Mouse (Mus musculus) lung, embryonic 16.5 days (tissue): ENCODE measurements around the gene Cdh9. TPM values are rescaled to one million over a fixed set of nuclear protein-coding genes. Genes with fewer than 3 reads are reported as not detected.

Experiments
- ATAC-seq: fragments of 200-750 bp; cut with Nextera tagmentation; 2 replicates; pipeline ENCODE4 v1.8.0; 2017; ENCODE audit warnings: low read depth, mild to moderate bottlenecking, moderate library complexity
- H3K27ac ChIP-seq: fragments of 300-500 bp; sonication (generic); 2 replicates; pipeline ENCODE4 v1.5.1; 2014; ENCODE audit warnings: mild to moderate bottlenecking, control low read depth, low read length
- H3K27me3 ChIP-seq: fragments of 300-500 bp; sonication (generic); 2 replicates; pipeline ENCODE4 v1.6.1; 2014; ENCODE audit warnings: low read depth, low read length, mixed read lengths; ENCODE audit not compliant: control insufficient read depth, insufficient read depth
- H3K36me3 ChIP-seq: fragments of 300-500 bp; sonication (generic); 2 replicates; pipeline ENCODE4 v1.6.1; 2014; ENCODE audit warnings: low read length; ENCODE audit not compliant: control insufficient read depth, insufficient read depth
- H3K4me1 ChIP-seq: fragments of 300-500 bp; sonication (generic); replicated peaks from 2 replicates; pipeline ENCODE4 v1.6.1; 2014; ENCODE audit warnings: low read length, mixed read lengths; ENCODE audit not compliant: control insufficient read depth, insufficient read depth
- H3K4me2 ChIP-seq: fragments of 300-500 bp; sonication (generic); 2 replicates; pipeline ENCODE4 v1.6.1; 2014; ENCODE audit warnings: low read depth, low read length, control low read depth
- H3K4me3 ChIP-seq: fragments of 300-500 bp; sonication (generic); 2 replicates; pipeline ENCODE4 v1.5.1; 2014; ENCODE audit warnings: mild to moderate bottlenecking, low read length, control low read depth
- H3K9ac ChIP-seq: fragments of 300-500 bp; sonication (generic); 2 replicates; pipeline ENCODE4 v1.6.1; 2014; ENCODE audit warnings: low read length, control low read depth
- H3K9me3 ChIP-seq: fragments of 300-500 bp; sonication (generic); 2 replicates; pipeline ENCODE4 v1.6.1; 2016; ENCODE audit warnings: low read length; ENCODE audit not compliant: control insufficient read depth
- WGBS: fragments of 180-500 bp; shearing (Covaris S2); extraction: QIAGEN DNeasy Blood & Tissue Kit; methylation state at CpG from one replicate; pipeline ENCODE4 v1.1.7; 2014; 5-methylcytosine and 5-hydroxymethylcytosine counted together
- polyA plus RNA-seq: library from polyadenylated mRNA; unstranded; fragments of >200 nt; fragmentation: Nextera tagmentation; extraction: Ambion mirVana; gene quantifications from 2 replicates; pipeline ENCODE4 v1.2.1, GENCODE M21; 2015

The Cdh9 gene
- polyA plus RNA-seq, 1 experiment from 2014 or later, result not detected

- WGBS, result 55% methylated on average over 3 of the region's 3 CpGs
- Histone ChIP-seq H3K4me2 (no peak overlapping the region), H3K9me3 (no peaks in the 10 kb centered on the region), H3K27ac (no peak overlapping the region), H3K4me1 (no peaks in the 10 kb centered on the region), H3K27me3 (no peaks in the 10 kb centered on the region), H3K36me3 (no peaks in the 10 kb centered on the region), H3K4me3 (no peak overlapping the region), H3K9ac (no peak overlapping the region)
- no peak for ATAC-seq
Observed at GRCm38 (mm10) chr15:16810787-16811186, 82.2 kb downstream of the Cdh9 start.

GRCm38 (mm10) chr15:16814035-16814434 is 85.5 kb downstream of the Cdh9 start:
- ATAC-seq, result no peak
- H3K9ac ChIP-seq, result no peak overlapping the region
- 63% methylated on average over 1 of the region's 1 CpGs for WGBS

GRCm38 (mm10) chr15:16834761-16835160 is 106.2 kb downstream of the Cdh9 start:
- no peak overlapping the region for H3K9ac ChIP-seq
- no peaks in the 10 kb centered on the region for H3K36me3 ChIP-seq
- H3K4me3 ChIP-seq, result no peak overlapping the region
- H3K4me1 ChIP-seq, result no peaks in the 10 kb centered on the region
- no peak overlapping the region for H3K27ac ChIP-seq
- H3K4me2 ChIP-seq, result no peak overlapping the region
- 71% methylated on average over 1 of the region's 1 CpGs for WGBS
- H3K9me3 ChIP-seq, result no peaks in the 10 kb centered on the region
- ATAC-seq, result no peak
- no peaks in the 10 kb centered on the region for H3K27me3 ChIP-seq

More at GRCm38 (mm10) chr15:16814035-16814434, 85.5 kb downstream of the Cdh9 start:
- Histone ChIP-seq H3K27ac (no peak overlapping the region), H3K4me2 (no peak overlapping the region), H3K4me1 (no peaks in the 10 kb centered on the region), H3K9me3 (no peaks in the 10 kb centered on the region), H3K4me3 (no peak overlapping the region), H3K27me3 (no peaks in the 10 kb centered on the region), H3K36me3 (no peaks in the 10 kb centered on the region)

GRCm38 (mm10) chr15:16882542-16882941 is 154.0 kb downstream of the Cdh9 start:
- 72% methylated on average over 3 of the region's 3 CpGs for WGBS
- ATAC-seq, result no peak
- H3K9ac ChIP-seq, result no peak overlapping the region

GRCm38 (mm10) chr15:16896674-16897073 is 168.1 kb downstream of the Cdh9 start:
- H3K4me2 ChIP-seq, result no peak overlapping the region
- no peaks in the 10 kb centered on the region for H3K27me3 ChIP-seq
- H3K27ac ChIP-seq, result no peak overlapping the region
- no peak overlapping the region for H3K4me3 ChIP-seq
- no peak for ATAC-seq
- no peaks in the 10 kb centered on the region for H3K4me1 ChIP-seq
- no peaks in the 10 kb centered on the region for H3K9me3 ChIP-seq
- 64% methylated on average over 1 of the region's 1 CpGs for WGBS
- no peaks in the 10 kb centered on the region for H3K36me3 ChIP-seq
- no peak overlapping the region for H3K9ac ChIP-seq

More at GRCm38 (mm10) chr15:16882542-16882941, 154.0 kb downstream of the Cdh9 start:
- Histone ChIP-seq H3K4me2 (no peak overlapping the region), H3K27me3 (no peaks in the 10 kb centered on the region), H3K36me3 (no peaks in the 10 kb centered on the region), H3K4me3 (no peak overlapping the region), H3K4me1 (no peaks in the 10 kb centered on the region), H3K9me3 (no peaks in the 10 kb centered on the region), H3K27ac (no peak overlapping the region)
